Mouse (Mus musculus): ENCODE measurements around the gene E130116L18Rik. TPM values are rescaled to one million over a fixed set of nuclear protein-coding genes. Genes with fewer than 3 reads are reported as not detected.
"Not testable (repeated sequence)": the region's sequence is repeated elsewhere in the genome, so short reads cannot be mapped to it uniquely, and the experiment has no call there.

Gene E130116L18Rik
- polyA plus RNA-seq, 1 experiment from 2014 or later, result not detected

DNA sequence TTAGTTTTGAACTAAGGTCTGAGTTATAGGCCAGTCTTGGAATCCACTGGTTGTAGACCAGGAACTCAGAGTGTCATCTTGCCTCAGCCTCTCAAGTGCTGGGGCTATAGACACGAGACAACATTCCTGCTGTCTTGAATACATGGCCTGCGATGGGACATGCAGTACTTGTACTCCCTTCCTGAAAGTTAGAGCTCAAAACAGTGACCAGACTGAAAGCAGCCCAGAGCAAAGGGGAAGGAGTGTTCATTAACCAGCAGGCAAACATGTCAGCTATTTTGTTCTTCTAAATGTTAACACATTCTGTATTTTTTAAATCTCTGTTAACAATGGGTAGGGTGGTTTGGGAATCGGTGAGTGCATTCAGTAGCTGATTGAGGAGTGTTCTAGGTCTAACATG is 24.1 kb upstream of the E130116L18Rik start:
- Histone ChIP-seq H3K36me3 (ENCODE audit: control insufficient read depth, insufficient read depth) (no peaks in the 10 kb centered on the region), H3K4me2 (ENCODE audit: low read depth, low read length) (peak overlapping the region; percentile 11; the same call in 1 of the 2 replicates), H3K4me3 (ENCODE audit: low read depth, low read length) (no peak overlapping the region), H3K9me3 (replicated peaks; ENCODE audit: control insufficient read depth, low read length) (no peaks in the 10 kb centered on the region), H3K27ac (ENCODE audit: low read length) (peak overlapping the region; percentile 64), H3K9ac (ENCODE audit: low read depth, low read length) (no peak overlapping the region), H3K27me3 (ENCODE audit: control insufficient read depth, insufficient read depth, low read depth, low read length) (no peaks in the 10 kb centered on the region), H3K4me1 (ENCODE audit: control insufficient read depth, low read depth, low read length) (no peaks in the 10 kb centered on the region)
- 44% methylated on average over 3 of the region's 3 CpGs for WGBS (ENCODE audit: insufficient replicate concordance)
- peak; percentile 64 for ATAC-seq (ENCODE audit: low read depth)

DNA sequence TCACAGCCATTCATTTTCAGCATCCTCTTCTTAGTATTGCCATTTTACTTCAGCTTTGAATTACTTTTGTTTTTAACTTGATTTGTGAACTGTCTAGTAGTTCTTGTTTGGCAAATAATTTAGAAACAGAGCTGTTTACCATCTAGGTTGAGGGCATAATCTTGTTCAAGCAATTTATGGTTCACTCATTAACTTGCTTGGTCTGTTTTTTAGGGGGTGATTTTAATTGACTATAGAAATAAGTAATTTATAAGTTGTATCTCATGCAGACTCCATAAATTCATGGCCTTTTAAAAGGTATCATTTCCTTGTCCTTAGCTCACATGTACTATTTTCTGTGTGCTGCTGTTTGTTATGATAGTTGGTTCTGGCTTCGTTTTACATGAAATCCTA is 23.5 kb upstream of the E130116L18Rik start:
- Histone ChIP-seq H3K27me3 (ENCODE audit: control insufficient read depth, insufficient read depth, low read depth, low read length) (no peaks in the 10 kb centered on the region), H3K36me3 (ENCODE audit: control insufficient read depth, insufficient read depth) (no peaks in the 10 kb centered on the region), H3K4me2 (ENCODE audit: low read depth, low read length) (no peak overlapping the region), H3K27ac (ENCODE audit: low read length) (no peak overlapping the region), H3K9ac (ENCODE audit: low read depth, low read length) (no peak overlapping the region), H3K4me3 (ENCODE audit: low read depth, low read length) (no peak overlapping the region), H3K9me3 (replicated peaks; ENCODE audit: control insufficient read depth, low read length) (no peaks in the 10 kb centered on the region), H3K4me1 (ENCODE audit: control insufficient read depth, low read depth, low read length) (no peaks in the 10 kb centered on the region)
- 40% methylated on average over 1 of the region's 1 CpGs for WGBS (ENCODE audit: insufficient replicate concordance)
- ATAC-seq (ENCODE audit: low read depth), result no peak

DNA sequence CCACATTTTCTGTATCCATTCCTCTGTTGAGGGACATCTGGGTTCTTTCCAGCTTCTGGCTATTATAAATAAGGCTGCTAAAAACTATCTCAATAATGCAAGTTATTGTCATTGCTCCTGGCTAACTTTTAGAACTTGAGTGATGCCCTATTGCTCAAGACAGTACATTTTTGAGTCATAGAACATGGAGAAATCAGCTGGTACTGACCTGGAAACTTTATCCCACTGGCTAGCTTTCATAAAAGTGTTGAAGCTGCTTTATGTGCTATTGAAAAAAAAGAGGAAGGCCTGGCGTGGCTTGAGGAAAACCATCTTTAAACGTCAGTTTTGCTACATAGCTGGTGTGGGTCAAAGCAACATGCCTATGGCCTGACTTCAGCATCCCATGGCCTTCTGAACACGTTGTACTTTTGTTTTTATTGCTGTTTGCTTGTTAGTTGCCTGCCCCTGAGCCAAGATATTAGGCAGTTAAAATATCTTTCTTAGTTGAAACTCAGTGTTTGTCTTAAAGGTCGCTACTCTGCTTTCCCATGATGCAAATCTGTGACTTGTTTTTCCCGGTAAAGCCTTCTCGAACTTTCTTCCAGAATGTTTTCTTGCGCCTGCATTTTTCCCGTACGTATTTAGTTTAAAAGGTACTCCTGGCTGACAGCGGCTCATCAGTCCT is 23.0 kb upstream of the E130116L18Rik start:
- 63% methylated on average over 10 of the region's 10 CpGs for WGBS (ENCODE audit: insufficient replicate concordance)
- no peaks in the 10 kb centered on the region for H3K9me3 ChIP-seq (replicated peaks; ENCODE audit: control insufficient read depth, low read length)
- ATAC-seq (ENCODE audit: low read depth), result no peak
- H3K4me2 ChIP-seq (ENCODE audit: low read depth, low read length), result no peak overlapping the region
- no peaks in the 10 kb centered on the region for H3K27me3 ChIP-seq (ENCODE audit: control insufficient read depth, insufficient read depth, low read depth, low read length)
- H3K27ac ChIP-seq (ENCODE audit: low read length), result no peak overlapping the region
- H3K4me3 ChIP-seq (ENCODE audit: low read depth, low read length), result no peak overlapping the region
- no peaks in the 10 kb centered on the region for H3K36me3 ChIP-seq (ENCODE audit: control insufficient read depth, insufficient read depth)
- H3K9ac ChIP-seq (ENCODE audit: low read depth, low read length), result no peak overlapping the region
- no peaks in the 10 kb centered on the region for H3K4me1 ChIP-seq (ENCODE audit: control insufficient read depth, low read depth, low read length)

DNA sequence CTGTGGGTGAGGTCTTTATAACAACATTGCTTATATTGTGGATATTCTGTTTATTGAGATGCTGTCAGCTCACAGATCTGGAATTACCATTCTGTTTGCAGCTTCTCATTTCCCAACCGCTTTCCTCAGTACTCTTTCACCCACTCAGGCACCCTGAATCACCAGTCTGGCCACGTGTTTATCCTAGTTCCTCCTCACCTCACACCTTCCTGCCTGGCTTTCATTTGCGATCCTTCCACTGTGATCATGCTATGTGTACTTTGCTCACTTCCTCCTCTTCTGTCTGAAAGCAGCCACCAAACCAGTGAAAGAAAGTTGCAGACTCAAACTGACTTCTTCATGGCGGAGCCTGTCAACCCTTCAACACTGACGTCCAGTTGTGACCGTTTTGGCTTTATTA is 20.1 kb upstream of the E130116L18Rik start:
- Histone ChIP-seq H3K4me2 (ENCODE audit: low read depth, low read length) (no peak overlapping the region), H3K36me3 (ENCODE audit: control insufficient read depth, insufficient read depth) (peaks cover 3% of the 10 kb centered on the region; the same call in 1 of the 2 replicates), H3K4me3 (ENCODE audit: low read depth, low read length) (no peak overlapping the region), H3K27ac (ENCODE audit: low read length) (no peak overlapping the region), H3K27me3 (ENCODE audit: control insufficient read depth, insufficient read depth, low read depth, low read length) (no peaks in the 10 kb centered on the region), H3K9me3 (replicated peaks; ENCODE audit: control insufficient read depth, low read length) (no peaks in the 10 kb centered on the region), H3K9ac (ENCODE audit: low read depth, low read length) (no peak overlapping the region), H3K4me1 (ENCODE audit: control insufficient read depth, low read depth, low read length) (no peaks in the 10 kb centered on the region)
- no peak for ATAC-seq (ENCODE audit: low read depth)
- WGBS (ENCODE audit: insufficient replicate concordance), result 46% methylated on average over 6 of the region's 6 CpGs

- WGBS (ENCODE audit: insufficient replicate concordance), result 56% methylated on average over 1 of the region's 1 CpGs
- H3K4me2 ChIP-seq (ENCODE audit: low read depth, low read length); H3K27ac ChIP-seq (ENCODE audit: low read length); H3K9ac ChIP-seq (ENCODE audit: low read depth, low read length); ATAC-seq (ENCODE audit: low read depth); H3K4me1 ChIP-seq (ENCODE audit: control insufficient read depth, low read depth, low read length); H3K9me3 ChIP-seq (replicated peaks; ENCODE audit: control insufficient read depth, low read length); H3K36me3 ChIP-seq (ENCODE audit: control insufficient read depth, insufficient read depth); H3K27me3 ChIP-seq (ENCODE audit: control insufficient read depth, insufficient read depth, low read depth, low read length); H3K4me3 ChIP-seq (ENCODE audit: low read depth, low read length): not testable (repeated sequence)
Observed at GRCm38 (mm10) chr5:25224377-25224776, 1.4 kb upstream of the E130116L18Rik start.

DNA sequence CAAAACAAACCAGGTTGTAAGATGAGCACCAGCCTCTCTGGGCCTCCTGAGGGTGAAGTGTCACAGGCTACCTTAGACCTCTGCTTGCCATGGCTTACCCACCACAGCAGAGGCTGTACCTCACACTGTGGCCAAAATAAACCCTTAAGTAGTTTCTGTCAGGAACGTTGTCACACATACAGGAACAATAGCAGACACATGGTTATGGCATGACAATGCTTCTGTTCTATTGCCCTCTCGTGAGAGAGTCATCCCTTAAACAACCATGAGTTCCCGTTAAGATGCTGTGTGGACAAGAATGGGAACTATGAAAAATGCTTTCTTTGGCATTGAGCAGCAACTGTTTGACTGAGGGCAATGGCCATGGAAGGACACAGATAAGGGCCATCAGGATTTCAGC is 1.3 kb downstream of the E130116L18Rik start, which contains the start of gene Galnt11:
Gene Galnt11 (plus strand): TSS at position 301 of the 400 bp plus-strand sequence.
- WGBS (ENCODE audit: insufficient replicate concordance), result 59% methylated on average over 3 of the region's 3 CpGs
- peak within 1 kb of the TSS; percentile 50; the same call in 1 of the 2 replicates for H3K27ac ChIP-seq (ENCODE audit: low read length)
- peak within 1 kb of the TSS; percentile 58 for H3K4me2 ChIP-seq (ENCODE audit: low read depth, low read length)

DNA sequence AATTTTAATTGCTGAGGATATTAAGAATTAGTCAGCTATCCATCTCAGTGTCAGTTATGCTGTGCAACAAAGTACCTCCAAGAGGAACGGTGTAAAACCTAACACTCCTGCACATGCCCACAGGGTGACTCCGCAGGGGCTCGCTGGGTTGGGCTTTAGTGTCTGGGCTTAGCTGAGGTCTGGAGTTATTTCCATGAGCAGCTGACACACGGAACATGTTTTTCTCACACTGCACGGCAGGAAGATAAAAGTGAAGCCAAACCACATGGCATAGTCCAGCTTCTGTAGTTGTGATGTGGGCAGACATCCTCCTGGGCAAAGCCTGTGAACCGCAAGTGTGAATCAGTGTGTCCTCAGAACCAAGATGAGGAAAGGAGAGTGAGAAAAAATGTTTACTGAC is 7.9 kb downstream of the E130116L18Rik start:
- Histone ChIP-seq H3K4me2 (ENCODE audit: low read depth, low read length) (no peak overlapping the region), H3K27ac (ENCODE audit: low read length) (no peak overlapping the region), H3K27me3 (ENCODE audit: control insufficient read depth, insufficient read depth, low read depth, low read length) (no peaks in the 10 kb centered on the region), H3K9ac (ENCODE audit: low read depth, low read length) (no peak overlapping the region), H3K36me3 (ENCODE audit: control insufficient read depth, insufficient read depth) (no peaks in the 10 kb centered on the region), H3K4me3 (ENCODE audit: low read depth, low read length) (no peak overlapping the region), H3K9me3 (replicated peaks; ENCODE audit: control insufficient read depth, low read length) (no peaks in the 10 kb centered on the region), H3K4me1 (ENCODE audit: control insufficient read depth, low read depth, low read length) (no peaks in the 10 kb centered on the region)
- no peak for ATAC-seq (ENCODE audit: low read depth)
- 61% methylated on average over 6 of the region's 6 CpGs for WGBS (ENCODE audit: insufficient replicate concordance)

More for the DNA sequence above, 1.3 kb downstream of the E130116L18Rik start, which contains the start of gene Galnt11:
- ATAC-seq (ENCODE audit: low read depth), result no peak
- Histone ChIP-seq H3K9me3 (replicated peaks; ENCODE audit: control insufficient read depth, low read length) (no peaks in the 10 kb centered on the region), H3K36me3 (ENCODE audit: control insufficient read depth, insufficient read depth) (no peaks in the 10 kb centered on the region), H3K27me3 (ENCODE audit: control insufficient read depth, insufficient read depth, low read depth, low read length) (peaks cover 7% of the 10 kb centered on the region), H3K4me3 (ENCODE audit: low read depth, low read length) (peak within 1 kb of the TSS; percentile 65), H3K4me1 (ENCODE audit: control insufficient read depth, low read depth, low read length) (no peaks in the 10 kb centered on the region), H3K9ac (ENCODE audit: low read depth, low read length) (peak within 1 kb of the TSS; percentile 57)

DNA sequence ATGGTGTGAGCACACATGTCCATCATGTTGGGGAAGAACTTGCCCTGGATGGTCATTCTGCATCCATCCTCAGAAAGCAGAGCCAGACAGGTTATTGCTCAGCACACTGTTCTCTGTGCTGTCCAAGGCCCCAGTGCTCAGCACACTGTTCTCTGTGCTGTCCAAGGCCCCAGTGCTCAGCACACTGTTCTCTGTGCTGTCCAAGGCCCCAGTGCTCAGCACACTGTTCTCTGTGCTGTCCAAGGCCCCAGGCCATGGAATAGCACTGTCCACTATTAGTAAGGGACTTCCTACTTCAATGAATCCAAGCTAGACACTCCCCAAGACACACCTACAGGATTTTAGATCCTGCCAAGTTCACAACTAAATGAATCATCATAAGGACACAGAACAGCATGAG is 9.7 kb downstream of the E130116L18Rik start:
- H3K27me3 ChIP-seq (ENCODE audit: control insufficient read depth, insufficient read depth, low read depth, low read length); ATAC-seq (ENCODE audit: low read depth); H3K9me3 ChIP-seq (replicated peaks; ENCODE audit: control insufficient read depth, low read length); H3K9ac ChIP-seq (ENCODE audit: low read depth, low read length); H3K36me3 ChIP-seq (ENCODE audit: control insufficient read depth, insufficient read depth); H3K4me1 ChIP-seq (ENCODE audit: control insufficient read depth, low read depth, low read length); H3K4me3 ChIP-seq (ENCODE audit: low read depth, low read length); H3K27ac ChIP-seq (ENCODE audit: low read length); H3K4me2 ChIP-seq (ENCODE audit: low read depth, low read length): not testable (repeated sequence)

- H3K9me3 ChIP-seq (replicated peaks; ENCODE audit: control insufficient read depth, low read length), result no peaks in the 10 kb centered on the region
- H3K27ac ChIP-seq (ENCODE audit: low read length), result no peak overlapping the region
- ATAC-seq (ENCODE audit: low read depth), result no peak
- H3K4me2 ChIP-seq (ENCODE audit: low read depth, low read length), result no peak overlapping the region
- H3K4me3 ChIP-seq (ENCODE audit: low read depth, low read length), result no peak overlapping the region
- no peaks in the 10 kb centered on the region for H3K4me1 ChIP-seq (ENCODE audit: control insufficient read depth, low read depth, low read length)
- WGBS (ENCODE audit: insufficient replicate concordance), result 65% methylated on average over 1 of the region's 1 CpGs
- H3K27me3 ChIP-seq (ENCODE audit: control insufficient read depth, insufficient read depth, low read depth, low read length), result no peaks in the 10 kb centered on the region
- no peak overlapping the region for H3K9ac ChIP-seq (ENCODE audit: low read depth, low read length)
- no peaks in the 10 kb centered on the region for H3K36me3 ChIP-seq (ENCODE audit: control insufficient read depth, insufficient read depth)
Observed at GRCm38 (mm10) chr5:25211872-25212271, 11.1 kb downstream of the E130116L18Rik start.

All from liver, embryonic 16.5 days (tissue).